Mouse (Mus musculus) cerebellum, adult 2 months (tissue): ENCODE measurements at regions not wholly inside any gene's neighbourhood (a gene's known extent, or its start where the extent isn't known, plus 50 kb on each side); places are given as distances from the start of the nearest gene placed in this dataset.

Source experiments
- CTCF ChIP-seq: fragments of 200-500 bp; IDR thresholded peaks from 2 replicates; pipeline ENCODE4 v1.5.1; 2011; ENCODE audit warnings: low read depth, mild to moderate bottlenecking, control low read depth, low read length, moderate library complexity, borderline replicate concordance; ENCODE audit not compliant: insufficient read depth
- POLR2A ChIP-seq: fragments of 200-500 bp; IDR thresholded peaks from 2 replicates; pipeline ENCODE4 v1.6.1; 2011; ENCODE audit warnings: low read length, control low read depth, borderline replicate concordance; ENCODE audit not compliant: insufficient read depth

DNA sequence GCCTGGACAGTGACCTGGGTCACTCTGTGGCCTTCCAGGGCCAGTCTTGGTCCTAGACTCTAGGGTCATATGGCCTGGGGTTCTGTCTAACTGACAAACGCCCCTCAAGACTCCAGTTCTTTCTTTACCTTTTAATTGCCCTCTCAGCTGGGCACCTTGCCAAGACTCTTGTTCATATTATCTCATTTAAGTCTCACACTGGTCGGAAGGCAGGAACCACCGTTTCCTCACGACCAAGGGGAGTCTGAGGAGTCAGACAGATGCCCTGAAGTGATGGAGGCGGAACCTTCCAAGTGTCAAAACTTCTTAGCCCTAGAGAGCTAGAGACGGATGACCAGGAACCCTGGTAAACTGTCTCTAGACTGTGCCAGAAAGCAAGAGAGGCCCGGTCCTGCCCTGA lies 81.7 kb upstream of the 1600014C23Rik start:
- no peak for TF ChIP-seq POLR2A
- TF ChIP-seq CTCF = no peak
